Mouse (Mus musculus) gastrocnemius, postnatal 14 days (tissue): ENCODE measurements around the gene Pcnt. TPM values are rescaled to one million over a fixed set of nuclear protein-coding genes. Genes with fewer than 3 reads are reported as not detected.
A peak's percentile ranks its signal among the peaks of the same experiment; 100 is the strongest.

Experiments used
- DNase-seq: peaks from one replicate; pipeline ENCODE4 v3.0.0; 2021; ENCODE audit warnings: mixed read lengths
- intact Hi-C: fragments of 180-260 bp; cut with DNase I; formaldehyde crosslinking; loops from one replicate; pipeline ENCODE4 v1.15.1; 2025; ENCODE audit warnings: low total_unique reads
- total RNA-seq, 2 experiments: library from RNA; stranded (reverse); gene quantifications; 2 replicates each; pipeline ENCODE4 v1.2.3; 2021

Gene Pcnt
- total RNA-seq, 2 experiments from 2014 or later: 50.6 to 71.3 TPM

GRCm38 (mm10) chr10:76433925-76434324 is 8.7 kb downstream of the Pcnt start:
- no peak for DNase-seq
- intact Hi-C loops: no loop called here

GRCm38 (mm10) chr10:76425674-76426073 is 16.9 kb downstream of the Pcnt start:
- intact Hi-C loops: no loop called here

GRCm38 (mm10) chr10:76416811-76417210 is 25.8 kb downstream of the Pcnt start:
- DNase-seq: peak; percentile 74
- intact Hi-C loops: no loop called here

More at GRCm38 (mm10) chr10:76425674-76426073, 16.9 kb downstream of the Pcnt start:
- DNase-seq: no peak

GRCm38 (mm10) chr10:76408520-76408919 is 34.1 kb downstream of the Pcnt start:
- intact Hi-C loops: no loop called here
- DNase-seq: no peak

GRCm38 (mm10) chr10:76392596-76392995 is 50.0 kb downstream of the Pcnt start:
- intact Hi-C loops: no loop called here
- DNase-seq: peak; percentile 26

- DNase-seq: peak; percentile 36
- intact Hi-C loops: no loop called here
These were observed 50.8 kb downstream of the Pcnt start for GRCm38 (mm10) chr10:76391786-76392185.

GRCm38 (mm10) chr10:76391166-76391565 is 51.4 kb downstream of the Pcnt start:
- DNase-seq: no peak
- intact Hi-C loops: no loop called here

- intact Hi-C loops: loop anchor here (5.0 kb wide), 1 partner anchor 37 kb away; no protein-coding TSS in a partner anchor
- no peak for DNase-seq
These were observed 67.6 kb downstream of the Pcnt start for GRCm38 (mm10) chr10:76374981-76375380.

GRCm38 (mm10) chr10:76371736-76372135 is 70.8 kb downstream of the Pcnt start:
- intact Hi-C loops: no loop called here
- no peak for DNase-seq

GRCm38 (mm10) chr10:76368766-76369165 is 73.8 kb downstream of the Pcnt start:
- no peak for DNase-seq
- intact Hi-C loops: no loop called here

- intact Hi-C loops: no loop called here
- no peak for DNase-seq
These were observed 79.4 kb downstream of the Pcnt start for GRCm38 (mm10) chr10:76363233-76363632.

- no peak for DNase-seq
- intact Hi-C loops: no loop called here
These were observed 84.1 kb downstream of the Pcnt start for GRCm38 (mm10) chr10:76358468-76358867.

- DNase-seq: no peak
- intact Hi-C loops: no loop called here
These were observed 85.2 kb downstream of the Pcnt start for GRCm38 (mm10) chr10:76357286-76357875.

- DNase-seq: no peak
- intact Hi-C loops: no loop called here
These were observed 87.6 kb downstream of the Pcnt start for GRCm38 (mm10) chr10:76354974-76355373.

GRCm38 (mm10) chr10:76353986-76354385 is 88.6 kb downstream of the Pcnt start:
- DNase-seq: no peak

GRCm38 (mm10) chr10:76351953-76352352 is 90.6 kb downstream of the Pcnt start:
- no peak for DNase-seq
- intact Hi-C loops: no loop called here

More at GRCm38 (mm10) chr10:76353986-76354385, 88.6 kb downstream of the Pcnt start:
- intact Hi-C loops: no loop called here

- intact Hi-C loops: no loop called here
- DNase-seq: peak; percentile 37
These were observed 96.0 kb downstream of the Pcnt start for GRCm38 (mm10) chr10:76346589-76346988.

GRCm38 (mm10) chr10:76346043-76346491 is 96.5 kb downstream of the Pcnt start:
- no peak for DNase-seq
- intact Hi-C loops: no loop called here

- DNase-seq: no peak
- intact Hi-C loops: no loop called here
These were observed 97.1 kb downstream of the Pcnt start for GRCm38 (mm10) chr10:76345540-76345902.

- peak; percentile 94 for DNase-seq
These were observed 97.7 kb downstream of the Pcnt start, which contains the start of gene Dip2a for GRCm38 (mm10) chr10:76344711-76345539. Gene Dip2a, minus strand, starts transcription at chr10:76345291.

GRCm38 (mm10) chr10:76334350-76334749 is 108.2 kb downstream of the Pcnt start:
- DNase-seq: no peak
- intact Hi-C loops: no loop called here

More at GRCm38 (mm10) chr10:76344711-76345539, 97.7 kb downstream of the Pcnt start, which contains the start of gene Dip2a:
- intact Hi-C loops: no loop called here
